Comparison of ENCODE assay signal across 18 mouse cellular contexts in the genomic region with DNA sequence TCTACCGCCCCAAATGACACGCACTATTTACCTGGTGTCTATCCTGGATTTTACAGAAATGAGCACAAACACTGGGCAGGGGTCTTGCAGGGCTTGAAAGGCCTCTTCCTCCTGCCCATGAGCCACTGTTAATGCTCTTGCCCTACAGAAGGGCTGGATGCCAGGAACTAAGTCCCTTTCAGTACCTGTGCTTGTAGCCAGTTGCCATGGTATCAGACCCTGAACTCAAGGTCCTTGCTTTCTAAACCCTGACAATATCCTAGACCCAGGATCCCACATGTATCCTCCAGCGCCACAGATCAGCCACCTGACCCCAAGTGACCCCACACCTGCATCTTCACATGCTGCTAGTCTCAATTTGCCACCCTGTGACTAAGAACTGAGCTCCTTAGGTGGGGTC. TPM values are rescaled to one million over a fixed set of nuclear protein-coding genes. Genes with fewer than 3 reads are reported as not detected.
DNase-seq lines count a peak whose midpoint lies in the region; ATAC-seq lines count a peak whose summit lies in the region.
"Had no signal": no experiment of that assay in that cellular context is flagged by ENCODE, and none has a peak within 500 bp of the region (broad histone marks: within the 10 kb centered on the region; RNA-seq: fewer than 3 reads in every experiment).

No protein-coding gene starts in this region.

- H3K4me3 ChIP-seq in hindbrain, embryonic 14.5 days (replicated peaks; ENCODE audit: low read length) = no peak overlapping the region
- no peak overlapping the region for H3K4me3 ChIP-seq in hindbrain, embryonic 16.5 days (ENCODE audit: low read length)
- no peak overlapping the region for H3K4me3 ChIP-seq in liver, embryonic 13.5 days (replicated peaks)
- no peak overlapping the region for H3K4me3 ChIP-seq in liver, embryonic 15.5 days (replicated peaks)
- H3K4me3 ChIP-seq: embryonic facial prominence, embryonic 15.5 days; heart, adult 2 months; layer of hippocampus, adult 2 months; lung, embryonic 15.5 days; myocyte had no signal

- no peak overlapping the region for H3K4me2 ChIP-seq in hindbrain, embryonic 14.5 days (replicated peaks)
- no peak overlapping the region for H3K4me2 ChIP-seq in hindbrain, embryonic 16.5 days (ENCODE audit: low read length)
- peak overlapping the region; percentile 61; the same call in 1 of the 2 replicates for H3K4me2 ChIP-seq in liver, embryonic 13.5 days
- H3K4me2 ChIP-seq in liver, embryonic 15.5 days = no peak overlapping the region
- H3K4me2 ChIP-seq: embryonic facial prominence, embryonic 15.5 days; lung, embryonic 15.5 days had no signal

- WGBS in hindbrain, embryonic 14.5 days = 79% methylated on average over 3 of the region's 3 CpGs
- WGBS in hindbrain, embryonic 16.5 days = 90% methylated on average over 3 of the region's 3 CpGs
- 87% methylated on average over 3 of the region's 3 CpGs for WGBS in liver, embryonic 13.5 days (ENCODE audit: insufficient replicate concordance)
- 85% methylated on average over 3 of the region's 3 CpGs for WGBS in liver, embryonic 15.5 days (ENCODE audit: insufficient replicate concordance)

- H3K9me3 ChIP-seq in hindbrain, embryonic 14.5 days (ENCODE audit: control insufficient read depth, low read length) = no peaks in the 10 kb centered on the region
- no peaks in the 10 kb centered on the region for H3K9me3 ChIP-seq in hindbrain, embryonic 16.5 days (ENCODE audit: control insufficient read depth, low read length)
- H3K9me3 ChIP-seq in liver, embryonic 13.5 days (replicated peaks) = no peaks in the 10 kb centered on the region
- H3K9me3 ChIP-seq in liver, embryonic 15.5 days (replicated peaks) = no peaks in the 10 kb centered on the region
- H3K9me3 ChIP-seq: embryonic facial prominence, embryonic 15.5 days; lung, embryonic 15.5 days had no signal

- H3K27me3 ChIP-seq in hindbrain, embryonic 14.5 days (ENCODE audit: control insufficient read depth, insufficient read depth, low read length) = no peaks in the 10 kb centered on the region
- H3K27me3 ChIP-seq in hindbrain, embryonic 16.5 days (replicated peaks; ENCODE audit: control insufficient read depth, insufficient read depth, low read length) = no peaks in the 10 kb centered on the region
- H3K27me3 ChIP-seq in liver, embryonic 13.5 days = no peaks in the 10 kb centered on the region
- H3K27me3 ChIP-seq in liver, embryonic 15.5 days = peaks cover 1% of the 10 kb centered on the region; the same call in 1 of the 2 replicates
- H3K27me3 ChIP-seq: embryonic facial prominence, embryonic 15.5 days; lung, embryonic 15.5 days had no signal

- H3K36me3 ChIP-seq in hindbrain, embryonic 14.5 days (replicated peaks; ENCODE audit: control insufficient read depth, insufficient read depth) = no peaks in the 10 kb centered on the region
- no peaks in the 10 kb centered on the region for H3K36me3 ChIP-seq in hindbrain, embryonic 16.5 days (ENCODE audit: control insufficient read depth, insufficient read depth, low read length)
- H3K36me3 ChIP-seq in liver, embryonic 13.5 days = no peaks in the 10 kb centered on the region
- no peaks in the 10 kb centered on the region for H3K36me3 ChIP-seq in liver, embryonic 15.5 days (replicated peaks)
- H3K36me3 ChIP-seq: embryonic facial prominence, embryonic 15.5 days; lung, embryonic 15.5 days had no signal

- DNase-seq in hindbrain, embryonic 14.5 days (ENCODE audit: low spot score) = no peak
- no peak for DNase-seq in liver, embryonic 13.5 days
- no peak for DNase-seq in liver
- peak; percentile 29 for DNase-seq in kidney, postnatal 14 days
- no peak for DNase-seq in retina, postnatal 1 day
- DNase-seq: adrenal gland, postnatal 36 days; cerebellum, adult 18-20 months; gastrocnemius, postnatal 14 days; heart, postnatal 36 days; layer of hippocampus, postnatal 36 days; right cerebral cortex, postnatal 4 days had no signal

- H3K4me1 ChIP-seq in hindbrain, embryonic 14.5 days (replicated peaks; ENCODE audit: control insufficient read depth, insufficient read depth, low read length) = no peaks in the 10 kb centered on the region
- H3K4me1 ChIP-seq in hindbrain, embryonic 16.5 days (ENCODE audit: control insufficient read depth, insufficient read depth, low read depth, low read length) = no peaks in the 10 kb centered on the region
- peaks cover 54% of the 10 kb centered on the region for H3K4me1 ChIP-seq in liver, embryonic 13.5 days (replicated peaks)
- peaks cover 63% of the 10 kb centered on the region for H3K4me1 ChIP-seq in liver, embryonic 15.5 days (replicated peaks)
- H3K4me1 ChIP-seq: embryonic facial prominence, embryonic 15.5 days; lung, embryonic 15.5 days had no signal

- H3K9ac ChIP-seq in hindbrain, embryonic 14.5 days = no peak overlapping the region
- no peak overlapping the region for H3K9ac ChIP-seq in hindbrain, embryonic 16.5 days (ENCODE audit: low read depth, low read length)
- H3K9ac ChIP-seq in liver, embryonic 13.5 days = peak overlapping the region; percentile 60; the same call in 1 of the 2 replicates
- H3K9ac ChIP-seq in liver, embryonic 15.5 days = no peak overlapping the region
- H3K9ac ChIP-seq: embryonic facial prominence, embryonic 15.5 days; lung, embryonic 15.5 days had no signal

- H3K27ac ChIP-seq in hindbrain, embryonic 14.5 days = no peak overlapping the region
- no peak overlapping the region for H3K27ac ChIP-seq in hindbrain, embryonic 16.5 days (ENCODE audit: low read depth, low read length)
- peak overlapping the region; percentile 97 for H3K27ac ChIP-seq in liver, embryonic 13.5 days
- peak overlapping the region; percentile 96; the same call in 1 of the 2 replicates for H3K27ac ChIP-seq in liver, embryonic 15.5 days (replicated peaks)
- H3K27ac ChIP-seq: embryonic facial prominence, embryonic 15.5 days; heart, adult 2 months; layer of hippocampus, adult 2 months; lung, embryonic 15.5 days had no signal

- ATAC-seq in hindbrain, embryonic 14.5 days (ENCODE audit: low FRiP score) = peak; percentile 18; the same call in 1 of the 2 replicates
- ATAC-seq in hindbrain, embryonic 16.5 days = no peak
- no peak for ATAC-seq in liver, embryonic 13.5 days (ENCODE audit: low read depth)
- ATAC-seq in liver, embryonic 15.5 days (ENCODE audit: insufficient read depth) = no peak

RNA-seq across cellular contexts. Expression of gene 2610301B20Rik, which starts 39.1 kb away (rescaled TPM):
- polyA plus RNA-seq in hindbrain, embryonic 14.5 days (2014; fragmentation: Nextera tagmentation; extraction: Ambion mirVana) = 44.0 and 51.2 TPM in 2 replicates
- polyA plus RNA-seq in hindbrain, embryonic 16.5 days (2015; fragmentation: Nextera tagmentation; extraction: Ambion mirVana) = 46.0 and 46.3 TPM in 2 replicates
- polyA plus RNA-seq in liver, embryonic 13.5 days (2015; fragmentation: Nextera tagmentation; extraction: Ambion mirVana) = 11.6 and 16.3 TPM in 2 replicates
- 7.1 and 9.7 TPM in 2 replicates for polyA plus RNA-seq in liver, embryonic 15.5 days (2015; fragmentation: Nextera tagmentation; extraction: Ambion mirVana)

Comparison
In these comparisons a context has a peak if more than half of its experiments do, and no peak if none do; other contexts are left out.
1. H3K27ac ChIP-seq: peak in liver, embryonic 13.5 days (single experiment) and liver, embryonic 15.5 days (single experiment); none in hindbrain, embryonic 14.5 days (single experiment) and hindbrain, embryonic 16.5 days (single experiment).